Mouse (Mus musculus) liver (tissue): Measurements from ENCODE around the gene Recql.
A peak's percentile ranks its signal among the peaks of the same experiment; 100 is the strongest.

Experiments
- DNase-seq: peaks from one replicate; pipeline ENCODE4 v3.0.0-alpha.2; 2020; ENCODE audit warnings: mixed read lengths

Gene Recql

DNA sequence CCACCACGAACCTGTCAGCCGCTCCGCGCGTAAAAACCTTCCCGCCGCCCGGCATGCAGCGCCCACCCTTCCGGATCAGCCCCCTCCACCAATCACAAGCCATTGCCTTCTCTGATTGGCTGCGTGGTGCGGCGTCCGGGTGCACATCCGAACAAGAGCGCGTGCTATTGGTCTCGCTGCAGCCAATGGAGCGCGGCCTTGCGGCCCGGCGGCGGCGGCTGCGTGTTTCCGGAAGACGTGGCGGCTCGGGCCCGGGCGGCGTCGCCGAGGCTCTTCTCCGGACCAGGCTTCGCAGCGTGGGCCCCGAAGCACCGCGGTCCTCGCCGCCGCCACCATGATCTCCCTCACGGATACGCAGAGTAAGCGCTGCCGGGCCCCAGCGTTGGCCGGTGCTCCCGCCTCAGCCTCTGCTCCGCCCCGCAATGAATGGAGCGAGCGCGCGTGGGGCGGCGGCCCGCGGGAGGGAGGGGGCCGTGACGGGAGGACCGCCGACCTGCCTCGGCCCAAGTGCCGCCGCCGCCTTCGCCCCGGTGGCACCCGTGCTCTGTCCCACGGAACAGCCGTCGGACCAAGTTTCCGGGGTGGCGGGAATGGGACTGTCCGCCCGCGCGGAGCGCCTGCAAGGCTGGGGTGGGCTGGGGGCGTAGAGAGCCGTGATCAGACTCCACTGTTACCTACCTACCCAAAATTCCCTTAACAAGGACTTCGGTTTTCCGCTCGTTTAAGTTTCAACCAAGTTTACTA, at the start of gene Recql, which contains the start of gene Golt1b:
TSS of gene Recql (minus strand) at position 77 of the 744 bp plus-strand sequence.
TSS of gene Golt1b (plus strand) at position 211 of the 744 bp plus-strand sequence.
- DNase-seq = peak; percentile 96

GRCm38 (mm10) chr6:142429072-142429471, 42.2 kb upstream of the Recql start:
- no peak for DNase-seq

DNA sequence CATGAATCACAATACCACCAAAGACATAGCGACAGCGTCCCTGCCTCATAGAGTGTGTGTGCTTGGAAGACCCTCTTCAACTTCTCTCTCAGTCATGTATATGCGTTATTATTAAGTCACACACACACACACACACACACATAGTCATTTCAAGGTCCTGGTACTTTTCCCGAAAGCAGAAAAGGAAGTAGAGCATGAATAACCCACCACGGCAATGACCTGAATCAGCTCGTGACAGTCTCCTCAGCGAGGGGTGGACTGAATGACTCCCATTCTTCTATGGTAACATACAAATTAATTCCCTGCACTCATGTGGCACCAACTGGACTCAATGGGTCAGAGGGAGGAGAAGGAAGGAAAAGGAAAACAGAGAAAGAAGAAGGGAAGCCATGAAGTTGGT, 38.1 kb upstream of the Recql start:
- no peak for DNase-seq

GRCm38 (mm10) chr6:142414597-142414996, 27.7 kb upstream of the Recql start:
- DNase-seq = peak; percentile 5

DNA sequence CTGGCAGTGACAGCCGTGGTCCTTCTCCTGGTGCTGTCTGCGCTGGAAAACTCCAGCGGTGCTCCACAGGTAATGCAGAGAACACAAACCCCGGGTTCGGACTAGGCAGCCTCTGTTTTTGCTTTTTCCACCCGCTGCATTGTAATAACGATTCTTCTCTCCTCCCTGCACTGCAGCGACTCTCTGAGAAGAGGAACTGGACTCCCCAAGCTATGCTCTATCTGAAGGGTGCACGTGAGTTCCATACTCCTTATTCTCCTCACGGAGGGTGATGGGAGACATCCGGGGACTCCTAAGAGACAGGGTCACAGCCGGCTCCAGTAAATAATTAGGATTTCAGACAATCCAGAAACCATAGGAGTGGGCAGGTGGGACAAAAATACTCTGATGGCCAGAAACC, 27.0 kb upstream of the Recql start:
- no peak for DNase-seq

DNA sequence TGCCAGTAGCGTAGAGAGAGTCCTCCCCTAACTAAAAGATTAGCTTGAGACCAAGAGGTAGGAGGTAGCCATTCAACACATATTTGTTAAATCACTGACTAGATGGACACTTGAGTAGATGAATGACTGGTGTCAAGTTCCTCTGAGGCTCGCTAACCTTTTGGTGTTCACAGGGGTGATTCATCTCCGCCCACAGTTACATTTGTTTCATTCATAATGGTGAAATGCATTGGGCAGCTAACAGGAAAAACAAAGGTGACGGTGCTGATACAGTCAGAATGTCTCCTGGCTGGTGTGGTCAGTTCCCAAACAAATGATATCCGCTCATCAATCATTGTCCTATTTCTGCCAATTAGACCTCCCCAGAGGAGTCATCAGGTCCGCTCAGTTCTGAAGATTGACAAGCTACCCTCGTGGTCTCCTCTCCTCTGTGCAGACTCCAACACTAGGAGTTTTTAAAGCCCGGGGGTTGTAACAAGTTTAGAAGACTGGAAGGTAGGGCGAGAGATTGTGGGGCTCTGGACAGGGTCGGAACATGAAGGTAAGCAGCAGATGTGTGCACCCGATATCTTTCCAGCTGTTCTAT, 26.1 kb upstream of the Recql start, which contains the start of gene Spx:
TSS of gene Spx (plus strand) at position 536 of the 586 bp plus-strand sequence.
- DNase-seq = no peak

GRCm38 (mm10) chr6:142411140-142411539, 24.3 kb upstream of the Recql start:
- DNase-seq = no peak

DNA sequence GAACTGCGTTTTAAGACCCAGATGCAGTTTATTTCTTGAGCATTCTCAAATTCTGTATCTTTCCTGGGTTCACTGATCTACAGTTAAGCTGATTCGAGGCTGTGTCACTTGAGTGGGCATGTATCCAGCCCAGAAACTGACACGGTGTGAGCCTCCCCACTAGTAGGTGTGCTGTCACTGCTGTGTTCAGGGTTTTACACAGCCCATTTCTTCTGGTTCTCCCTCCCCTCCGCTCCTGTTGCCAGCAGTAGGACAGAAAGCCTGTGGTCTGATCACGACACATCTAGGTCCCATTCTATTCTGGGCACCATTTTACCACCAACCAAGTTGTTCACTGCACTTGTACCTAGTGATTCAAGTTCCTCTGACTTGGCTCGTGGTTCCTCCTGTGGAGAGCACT, 8.9 kb upstream of the Recql start:
- DNase-seq = no peak

- no peak for DNase-seq
Measured at GRCm38 (mm10) chr6:142394669-142395068, 7.8 kb upstream of the Recql start.

GRCm38 (mm10) chr6:142392312-142392711, 5.4 kb upstream of the Recql start:
- DNase-seq = no peak

DNA sequence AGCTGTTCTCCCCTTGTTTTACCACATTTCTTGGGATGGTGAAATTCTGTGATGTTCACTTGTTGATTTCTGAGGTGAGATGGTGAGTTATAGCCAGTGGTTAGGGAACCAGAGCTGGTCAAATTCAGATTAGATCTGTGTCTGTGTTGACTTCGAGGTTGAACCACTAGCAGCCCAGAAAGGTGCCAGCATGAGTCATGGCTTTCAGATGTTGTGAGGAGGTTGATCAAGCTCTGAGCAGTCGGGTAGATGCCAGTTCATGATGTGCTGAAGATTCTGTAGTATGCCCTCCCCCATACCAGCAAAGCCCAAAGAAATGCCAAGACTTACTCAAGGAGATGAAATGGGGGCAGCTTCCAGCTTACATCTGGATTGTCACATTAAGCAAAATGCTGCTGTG, 2.2 kb upstream of the Recql start:
- DNase-seq = no peak

DNA sequence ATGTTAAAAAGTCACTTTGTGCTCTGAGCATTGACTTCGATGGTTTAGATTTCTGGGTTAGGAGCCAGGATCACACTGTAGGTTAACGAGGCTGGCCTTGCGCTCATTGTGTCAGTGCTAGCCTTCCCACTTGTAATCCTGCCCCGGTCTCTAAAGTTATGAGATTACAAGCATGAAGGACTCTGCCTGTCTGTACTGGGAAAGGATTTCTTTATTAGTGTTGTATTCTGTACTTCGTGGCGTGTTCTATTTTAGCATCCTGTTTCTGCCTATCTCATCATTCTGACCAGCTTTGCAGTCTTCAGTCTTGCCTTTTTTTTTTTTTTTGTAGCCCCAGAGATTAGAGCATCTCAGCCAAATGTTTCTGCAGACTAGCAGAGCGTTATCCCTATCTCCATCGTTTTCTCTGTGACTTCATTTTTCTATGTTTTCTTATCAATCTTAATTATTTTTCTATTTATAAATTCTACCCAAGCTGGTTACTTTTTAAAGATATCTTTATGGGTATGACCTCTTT, 926 bp upstream of the Recql start:
- DNase-seq = no peak

DNA sequence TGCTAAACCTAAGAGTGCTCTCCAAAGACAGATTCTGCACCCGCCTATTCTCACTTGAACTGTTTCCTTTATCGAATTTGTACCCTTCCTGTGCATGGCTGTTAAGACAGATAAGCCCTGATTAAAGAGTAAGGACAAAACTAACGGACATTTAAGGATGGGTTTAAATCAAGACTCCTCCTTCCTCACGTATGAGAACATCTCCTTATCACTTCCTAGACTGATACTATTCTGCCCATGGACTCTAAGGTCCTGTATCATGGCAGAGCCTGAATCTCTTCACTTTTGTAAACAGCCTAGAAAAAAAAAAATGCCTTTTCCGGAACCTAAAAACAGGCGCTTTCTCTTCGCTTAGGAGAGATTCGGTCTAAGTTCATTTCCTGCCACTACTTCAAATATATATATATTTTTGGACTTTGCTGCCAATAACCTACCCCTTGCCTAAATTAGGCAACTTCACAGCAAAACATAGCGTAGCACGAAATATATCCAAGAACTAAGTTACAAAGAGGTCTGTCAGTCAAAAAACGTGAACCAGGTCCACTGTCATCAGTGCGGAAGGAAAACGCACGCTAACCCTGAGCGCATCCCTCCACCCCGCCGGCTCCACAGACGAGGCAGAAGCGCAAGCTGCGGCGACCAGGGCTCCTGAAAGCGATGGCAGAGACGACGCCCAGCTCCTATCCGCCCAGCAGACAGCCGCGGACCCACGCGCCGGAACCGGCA, 439 bp downstream of the Recql start:
- no peak for DNase-seq

DNA sequence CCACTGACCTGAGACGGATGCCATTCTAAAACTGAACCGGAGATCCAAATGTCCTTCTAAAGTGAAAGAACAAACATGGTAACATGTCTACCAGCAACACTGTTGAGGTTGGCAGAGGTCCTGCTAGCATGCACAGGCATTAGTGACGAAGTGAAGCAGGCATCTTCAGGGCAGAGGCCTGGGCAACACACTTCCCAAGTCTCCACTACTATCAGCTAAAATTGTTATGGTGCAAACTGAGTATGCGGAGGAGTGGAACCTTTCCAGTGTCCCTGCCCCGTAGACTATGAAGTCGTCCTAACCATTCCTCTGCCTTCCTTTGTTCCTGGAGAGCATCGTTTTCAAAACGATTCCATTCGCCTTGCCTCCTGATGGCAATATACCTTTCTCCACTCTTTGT, 2.4 kb downstream of the Recql start:
- DNase-seq = no peak

DNA sequence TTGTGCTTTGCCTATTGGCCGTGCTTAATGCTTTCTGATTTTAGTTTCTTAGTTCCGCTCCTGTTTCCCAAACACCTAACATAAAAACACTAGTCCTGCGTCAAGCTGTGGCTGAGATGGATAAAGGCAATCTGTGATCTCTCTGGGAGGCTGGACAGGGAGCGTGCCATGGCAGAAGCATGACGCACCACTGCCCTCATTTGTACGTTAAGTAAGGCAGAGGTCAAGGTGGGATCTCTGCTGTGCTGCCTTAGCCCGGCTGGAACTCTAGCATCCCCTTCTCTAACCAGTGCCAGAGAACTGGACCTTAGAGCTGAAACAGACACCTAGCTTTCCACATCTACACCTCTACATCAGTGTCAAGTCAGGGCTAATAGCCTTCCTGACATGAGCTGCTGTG, 5.3 kb downstream of the Recql start:
- DNase-seq = no peak

DNA sequence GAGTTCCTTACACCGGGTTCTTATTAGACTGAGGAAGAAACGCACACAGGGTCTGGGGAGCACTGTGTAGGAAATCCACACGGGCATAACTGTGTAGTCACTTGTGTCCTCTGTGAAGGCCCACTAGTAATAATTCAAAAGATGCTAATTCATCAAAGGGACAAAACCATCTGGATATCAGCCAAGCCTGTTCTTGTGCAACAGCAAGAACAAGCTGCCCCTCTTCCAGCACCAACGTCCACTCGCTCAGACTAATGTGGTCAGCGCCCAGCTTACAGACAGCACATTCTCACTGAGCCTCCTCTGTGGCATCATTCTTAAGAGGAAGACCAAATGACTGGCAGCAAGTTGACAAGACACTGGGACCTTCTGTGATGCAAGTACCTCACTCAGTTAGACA, 6.9 kb downstream of the Recql start:
- DNase-seq = no peak

GRCm38 (mm10) chr6:142378576-142379330, 8.1 kb downstream of the Recql start:
- DNase-seq = no peak

GRCm38 (mm10) chr6:142377081-142377480, 9.8 kb downstream of the Recql start:
- no peak for DNase-seq

GRCm38 (mm10) chr6:142369568-142369967, 17.3 kb downstream of the Recql start:
- DNase-seq = no peak

DNA sequence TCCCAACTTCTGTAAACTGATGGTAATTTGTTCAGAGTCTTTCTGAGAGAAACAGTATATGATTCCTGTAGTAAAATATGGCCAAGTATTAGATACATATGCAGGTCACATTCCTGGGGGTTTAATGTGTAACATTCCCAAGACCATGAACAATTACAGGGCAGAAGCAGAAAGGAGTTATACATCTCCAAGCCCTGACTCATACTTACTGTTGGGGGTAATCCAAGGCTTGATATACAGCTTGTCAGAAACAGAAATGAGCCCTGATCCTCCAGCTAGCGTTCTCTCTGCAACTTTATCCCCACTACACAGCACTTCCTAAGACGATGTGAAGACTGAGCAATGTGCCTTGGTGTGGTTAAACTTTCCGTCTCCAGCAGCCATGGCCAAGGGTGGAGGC, 19.3 kb downstream of the Recql start:
- DNase-seq = no peak

- DNase-seq = no peak
Measured at GRCm38 (mm10) chr6:142366473-142367018, 20.3 kb downstream of the Recql start.

DNA sequence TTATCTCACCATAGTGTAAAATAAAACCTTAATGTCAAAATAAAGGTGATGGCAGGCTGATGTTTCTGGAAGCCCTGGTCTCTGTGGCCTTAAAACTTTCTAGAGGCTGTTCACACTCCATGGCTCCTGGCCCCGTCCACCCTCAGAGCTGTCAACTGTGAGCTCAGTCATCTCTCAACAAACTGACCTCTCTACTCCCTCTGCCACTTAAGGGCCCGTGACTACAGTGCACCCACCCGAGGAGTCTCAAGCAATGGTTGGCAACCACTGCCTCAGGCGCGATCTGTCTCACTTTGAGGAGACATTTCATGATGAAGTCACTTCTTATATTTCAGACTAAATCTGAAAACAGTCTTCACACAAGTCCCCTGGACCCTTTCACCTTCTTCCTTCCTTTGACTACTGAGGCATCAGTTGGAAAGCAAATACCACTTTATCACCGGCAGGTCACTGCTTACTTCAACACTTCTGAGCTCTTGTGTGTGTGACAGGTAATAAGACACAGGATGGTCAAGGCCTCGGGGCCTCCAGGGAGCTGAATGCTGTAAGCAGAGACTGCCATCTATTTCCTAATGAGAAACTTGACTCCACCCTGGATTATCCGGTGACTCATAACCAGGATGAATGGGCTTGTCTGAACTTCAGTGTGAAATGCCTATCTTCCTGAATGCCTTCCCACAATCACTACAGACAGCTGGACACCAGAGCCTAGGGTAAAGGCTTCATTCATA, 21.0 kb downstream of the Recql start:
- no peak for DNase-seq
